Mouse (Mus musculus) adrenal gland, postnatal 0 days (tissue): ENCODE data around the gene Zfp472. TPM values are rescaled to one million over a fixed set of nuclear protein-coding genes. Genes with fewer than 3 reads are reported as not detected.

Experiments
- polyA plus RNA-seq: library from polyadenylated mRNA; unstranded; fragments of >200 nt; fragmentation: Nextera tagmentation; extraction: Ambion mirVana; gene quantifications from 2 replicates; pipeline ENCODE4 v1.2.1, GENCODE M21; 2015

The Zfp472 gene
- polyA plus RNA-seq, result 8.8 and 11.6 TPM in 2 replicates

DNA sequence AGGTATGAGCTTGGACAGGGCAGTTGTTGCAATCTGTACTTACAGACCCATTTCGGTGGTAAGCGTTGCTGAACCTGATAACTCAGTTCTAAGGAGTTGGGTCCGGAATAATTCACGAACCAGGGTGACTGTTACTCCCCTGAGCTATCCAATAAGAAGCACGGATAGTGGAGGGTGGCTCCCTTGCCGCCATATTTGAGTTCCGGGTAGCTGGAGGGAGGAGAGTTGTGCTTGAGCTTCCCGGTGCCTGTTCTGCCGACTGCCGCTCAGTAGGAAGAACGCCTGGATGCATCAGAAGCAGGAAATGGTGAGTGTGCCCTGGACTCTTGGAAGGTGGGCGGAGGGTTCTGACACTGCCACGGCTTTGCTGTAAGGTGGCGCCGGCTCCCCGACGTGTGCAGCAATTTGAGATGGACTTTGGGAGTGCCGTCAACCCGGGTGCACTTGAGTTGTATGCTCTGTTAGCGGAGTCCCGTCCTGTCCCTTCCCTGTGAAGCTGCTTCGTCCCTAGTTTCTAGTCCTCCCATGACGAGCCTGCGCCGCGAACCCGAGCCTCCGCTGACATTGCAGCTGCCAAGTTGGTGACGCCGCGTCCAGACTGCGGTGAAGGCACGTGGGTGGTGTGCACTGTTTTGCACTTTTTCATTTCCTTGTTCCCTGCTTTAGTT, at the start of gene Zfp472:
Gene Zfp472 (plus strand): TSS at position 192 of the 668 bp plus-strand sequence.

DNA sequence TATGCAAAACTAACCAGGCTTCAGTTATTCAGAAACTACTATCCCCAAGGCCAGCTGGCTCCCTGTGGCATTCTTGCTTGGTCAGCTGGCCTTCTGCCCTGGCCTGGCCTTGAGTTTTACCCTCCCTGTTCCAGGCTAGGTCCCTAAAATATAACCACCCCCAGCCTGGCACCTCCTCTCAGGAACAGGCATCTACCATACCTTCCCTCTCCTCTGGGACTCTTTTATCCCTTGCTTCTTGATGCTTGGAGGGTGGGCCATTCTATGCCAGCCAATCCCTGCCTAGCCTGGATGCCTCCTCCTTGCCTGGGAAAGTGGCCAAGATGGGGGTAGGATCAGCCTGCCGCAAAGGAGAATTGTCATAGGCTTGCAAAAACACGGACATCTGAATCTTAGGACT, 48.5 kb upstream of the Zfp472 start, which contains the start of gene Cyp4f14:
Gene Cyp4f14 (minus strand): TSS at position 212 of the 400 bp plus-strand sequence.

GRCm38 (mm10) chr17:32947215-32947914, 18.2 kb upstream of the Zfp472 start, which contains the start of gene Cyp4f13:
TSS of gene Cyp4f13 (minus strand) at chr17:32947402.

DNA sequence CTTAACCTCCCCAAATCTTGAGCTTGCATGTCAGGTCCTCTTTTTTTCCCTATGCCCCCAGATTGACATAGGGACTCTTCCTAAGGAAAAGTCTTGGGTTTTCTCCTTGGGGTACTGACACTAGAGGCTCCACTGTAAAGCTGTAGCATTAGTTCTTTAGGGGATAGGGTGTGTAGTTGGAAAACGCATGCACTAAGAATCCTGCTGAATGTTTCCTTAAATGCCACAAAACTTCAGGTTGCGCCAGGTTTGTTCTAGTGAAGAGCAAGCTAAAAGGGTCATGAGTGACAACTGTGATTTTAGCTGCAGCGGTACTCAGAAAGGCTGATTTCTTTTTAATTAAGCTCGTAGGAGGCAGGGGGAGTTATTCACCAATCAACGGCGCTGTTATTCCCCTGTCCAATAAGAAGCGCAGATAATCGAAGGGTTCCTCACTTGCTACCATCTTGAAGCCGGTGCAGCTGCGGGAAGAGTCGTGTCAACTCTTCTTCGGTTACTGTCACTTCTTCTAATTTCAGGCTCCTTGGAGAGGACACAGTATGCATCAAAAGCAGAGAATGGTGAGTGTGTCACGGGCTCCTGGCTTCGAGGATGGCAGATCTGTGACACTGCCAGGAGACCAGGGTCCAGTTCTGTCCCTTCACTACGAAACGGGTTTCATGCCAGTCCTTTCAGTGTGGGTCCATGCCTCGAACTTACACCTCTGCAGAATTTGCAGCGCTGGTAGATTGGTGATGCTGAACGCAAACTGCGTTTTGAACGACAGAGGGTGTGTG, 27.3 kb downstream of the Zfp472 start, which contains the start of gene Zfp952:
Gene Zfp952 (plus strand): TSS at position 431 of the 776 bp plus-strand sequence.

Other genes starting within 250 kb of the Zfp472 start
- 11.0 and 22.7 TPM in 2 replicates for gene Zfp871, start 177.5 kb upstream of the Zfp472 start, polyA plus RNA-seq
- 2.0 and 4.6 TPM in 2 replicates for gene Zfp811, start 155.9 kb upstream of the Zfp472 start, polyA plus RNA-seq
- 6.4 and 7.7 TPM in 2 replicates for gene Zfp799, start 135.6 kb upstream of the Zfp472 start, polyA plus RNA-seq
- 5.1 and 6.2 TPM in 2 replicates for gene Zfp870, start 74.2 kb upstream of the Zfp472 start, polyA plus RNA-seq
- gene Cyp4f14, start 48.5 kb upstream of the Zfp472 start, polyA plus RNA-seq, result 1.4 and 4.0 TPM in 2 replicates
- 23.8 and 42.9 TPM in 2 replicates for gene Cyp4f13, start 18.4 kb upstream of the Zfp472 start, polyA plus RNA-seq
- 8.4 and 9.0 TPM in 2 replicates for gene Zfp952, start 27.3 kb downstream of the Zfp472 start, polyA plus RNA-seq
- gene Zfp763, start 67.6 kb downstream of the Zfp472 start, polyA plus RNA-seq, result 10.6 and 11.4 TPM in 2 replicates
- gene 4921501E09Rik, start 102.2 kb downstream of the Zfp472 start, polyA plus RNA-seq, result not detected in 2 replicates
- 6.8 and 7.5 TPM in 2 replicates for gene Zfp563, start 123.5 kb downstream of the Zfp472 start, polyA plus RNA-seq
- 0.06 TPM in 2 replicates for gene Morc2b, start 173.9 kb downstream of the Zfp472 start, polyA plus RNA-seq
- gene Olfr55, start 202.6 kb downstream of the Zfp472 start, polyA plus RNA-seq, result not detected in 2 replicates
- not detected in 2 replicates for gene Olfr239, start 225.5 kb downstream of the Zfp472 start, polyA plus RNA-seq